Mouse (Mus musculus): ENCODE results near the gene Spock2.
"Not testable (repeated sequence)": the region's sequence is repeated elsewhere in the genome, so short reads cannot be mapped to it uniquely, and the experiment has no call there.

The Spock2 gene

DNA sequence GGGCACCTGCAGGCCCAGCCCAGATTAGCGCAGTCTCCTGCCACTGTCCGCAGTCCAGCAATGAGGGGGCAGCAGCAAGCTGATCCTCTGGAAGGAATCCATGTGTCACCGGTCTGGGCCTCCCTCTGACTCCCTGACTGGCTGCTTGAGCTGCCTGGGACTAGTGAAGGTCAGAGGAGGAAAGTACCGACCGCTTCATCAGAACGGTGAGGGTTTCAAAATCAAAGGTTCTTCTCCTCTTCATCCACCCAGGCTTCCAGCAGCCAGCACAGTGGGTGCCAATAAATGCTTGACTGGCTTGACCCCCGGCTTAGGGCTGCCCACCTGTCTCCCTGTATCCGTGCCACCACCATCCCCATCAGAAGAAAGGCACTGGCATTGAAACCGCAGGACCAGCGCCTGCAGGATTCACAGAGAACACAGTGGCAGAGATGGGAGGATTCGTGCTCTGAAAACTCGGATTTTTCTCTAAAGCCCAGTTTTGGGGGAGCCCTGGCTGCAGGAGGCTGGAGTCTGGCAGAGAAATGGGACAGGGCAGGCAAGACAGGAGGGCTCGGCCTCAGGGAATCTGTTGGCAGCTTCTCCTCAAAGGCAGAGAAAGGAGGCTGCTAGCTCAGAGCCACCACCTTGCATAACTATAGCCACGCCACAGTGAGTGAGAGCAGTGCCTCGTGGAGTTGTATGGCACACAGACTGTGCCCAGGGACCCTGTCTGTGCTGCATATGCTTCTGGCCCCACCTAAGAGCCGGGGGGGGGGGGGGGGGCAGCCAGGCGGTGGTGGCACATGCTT, 2.5 kb downstream of the Spock2 start:
- DNase-seq (ENCODE audit: low spot score): no peak

- DNase-seq (ENCODE audit: low spot score): no peak
These were observed 3.3 kb downstream of the Spock2 start for GRCm38 (mm10) chr10:60109336-60109735.

- DNase-seq (ENCODE audit: low spot score): no peak
These were observed 4.0 kb downstream of the Spock2 start for GRCm38 (mm10) chr10:60109989-60110388.

DNA sequence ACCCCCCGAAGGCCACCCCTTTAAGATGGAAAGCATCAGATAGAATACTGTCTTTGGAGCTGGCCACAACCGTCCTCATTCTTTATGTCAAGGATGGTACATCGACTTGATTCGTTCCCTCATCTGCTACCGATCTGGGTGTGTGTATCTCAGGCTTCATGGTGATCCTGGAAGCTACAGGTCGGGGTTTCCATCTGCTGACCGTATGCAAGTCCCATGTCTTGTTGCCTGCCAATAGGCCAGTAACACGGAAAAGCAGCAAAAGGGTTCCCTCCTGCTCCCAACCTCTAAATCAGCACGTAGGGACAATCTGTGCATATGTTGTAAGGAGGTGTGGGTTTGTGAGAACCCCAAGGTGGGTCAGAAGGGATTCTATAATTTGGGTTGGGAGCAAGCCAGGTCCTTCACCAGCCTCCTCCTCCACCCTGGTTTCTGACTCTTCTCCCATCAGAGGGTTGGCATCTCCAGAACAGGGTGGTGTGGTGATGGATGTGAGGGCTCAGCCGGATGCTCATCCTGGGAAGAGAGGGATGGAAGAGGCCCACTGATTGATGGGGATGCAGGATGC, 5.0 kb downstream of the Spock2 start:
- no peak for DNase-seq (ENCODE audit: low spot score)

DNA sequence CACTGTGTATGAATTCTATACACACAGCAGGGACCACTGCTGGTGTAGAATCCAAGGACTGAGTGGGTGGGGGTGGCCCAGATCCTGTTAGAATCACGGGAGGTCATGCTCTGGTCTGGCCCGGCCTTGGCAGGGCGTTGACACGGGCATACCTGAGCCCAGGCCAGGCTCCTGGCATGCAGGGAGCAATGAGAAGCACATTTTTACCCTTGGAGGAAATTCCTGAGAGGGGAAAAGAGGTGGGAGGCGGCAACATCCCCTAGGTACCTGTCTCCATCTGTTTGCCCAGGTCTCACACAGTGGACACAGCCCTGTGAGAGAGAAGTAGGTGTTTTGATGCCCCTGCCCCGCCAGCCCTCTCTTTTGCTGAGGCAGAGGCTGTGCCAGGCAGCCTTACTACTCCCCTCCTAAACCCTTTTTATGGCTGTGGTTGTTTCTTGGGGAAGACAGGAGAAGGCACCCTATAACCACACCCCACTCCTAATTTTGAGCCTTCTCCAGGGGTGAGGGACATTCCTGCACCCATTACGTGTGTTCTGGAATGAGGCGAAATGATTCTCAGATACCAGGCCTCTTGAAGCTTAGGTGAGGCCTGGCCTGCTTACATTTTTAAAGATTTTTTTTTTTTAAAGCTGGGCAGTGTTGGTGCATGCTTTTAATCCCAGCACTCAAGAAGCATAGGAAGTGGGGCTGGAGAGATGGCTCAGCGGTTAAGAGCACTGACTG, 8.1 kb downstream of the Spock2 start:
- DNase-seq (ENCODE audit: low spot score): no peak

DNA sequence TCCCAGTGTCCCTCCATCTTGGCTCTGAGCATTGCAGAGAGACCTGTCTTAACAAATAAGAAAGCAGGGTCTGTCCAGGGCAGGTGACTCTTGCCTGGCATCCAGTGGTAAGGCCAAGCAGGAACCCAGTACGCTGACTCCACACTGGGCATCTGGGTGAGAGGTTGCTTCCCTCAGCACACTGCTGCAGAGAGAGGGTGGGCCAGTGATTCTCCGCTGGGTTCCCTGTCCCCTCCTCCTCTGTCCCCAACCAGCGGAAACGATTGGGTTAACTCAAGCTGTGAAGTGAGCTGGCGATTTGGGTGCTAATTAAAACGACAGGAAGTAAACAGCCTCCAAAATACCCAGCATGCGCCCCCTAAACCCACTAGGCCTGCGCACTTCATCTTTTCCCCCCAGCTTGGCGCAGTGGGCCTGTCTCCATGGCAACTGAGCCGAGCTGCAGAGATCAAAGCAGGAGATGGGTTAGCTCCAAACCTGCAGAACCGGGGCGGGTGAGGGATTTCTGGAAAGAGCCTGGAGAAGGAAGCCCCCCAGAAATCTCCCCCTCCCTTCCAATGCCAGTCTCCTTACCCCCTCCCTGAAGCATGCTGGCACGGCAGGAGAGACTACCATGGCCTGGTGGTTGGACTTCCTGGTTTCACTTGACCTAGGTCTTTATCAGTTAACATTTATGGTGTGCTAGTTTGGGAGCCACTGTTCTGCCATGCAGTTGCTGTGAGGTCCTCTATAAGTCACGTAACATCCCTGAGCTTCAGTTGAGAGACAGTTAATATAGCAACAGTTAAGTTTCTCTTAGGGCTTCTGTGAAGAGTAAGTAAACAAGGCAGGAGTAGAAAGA, 9.5 kb downstream of the Spock2 start:
- peak; percentile 70 for DNase-seq (ENCODE audit: low spot score)

DNA sequence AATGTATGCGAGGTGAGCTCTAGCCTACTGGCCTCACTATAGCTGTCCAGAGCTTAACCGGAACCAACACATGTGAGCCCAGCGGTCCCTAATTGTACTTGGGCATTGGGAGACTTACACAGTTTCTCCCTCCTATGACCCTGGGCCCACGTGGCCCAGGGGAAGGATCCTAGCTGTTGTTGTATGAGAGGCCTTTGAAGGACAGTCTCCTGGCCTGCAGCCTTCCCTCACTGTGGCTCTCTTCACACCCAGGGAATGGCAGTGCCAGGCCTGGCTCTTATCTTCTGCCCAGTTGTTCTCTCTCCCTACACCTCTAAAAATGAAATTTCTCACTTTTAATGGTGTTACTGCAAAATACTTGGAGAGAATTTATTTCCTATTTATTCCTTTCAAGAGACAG, 11.0 kb downstream of the Spock2 start:
- no peak for DNase-seq (ENCODE audit: low spot score)

- DNase-seq (ENCODE audit: low spot score): no peak
These were observed 12.4 kb downstream of the Spock2 start for GRCm38 (mm10) chr10:60118464-60118863.

GRCm38 (mm10) chr10:60120630-60121029, 14.6 kb downstream of the Spock2 start:
- no peak for DNase-seq (ENCODE audit: low spot score)

- DNase-seq (ENCODE audit: low spot score): peak; percentile 51
These were observed 18.1 kb downstream of the Spock2 start for GRCm38 (mm10) chr10:60124078-60124477.

DNA sequence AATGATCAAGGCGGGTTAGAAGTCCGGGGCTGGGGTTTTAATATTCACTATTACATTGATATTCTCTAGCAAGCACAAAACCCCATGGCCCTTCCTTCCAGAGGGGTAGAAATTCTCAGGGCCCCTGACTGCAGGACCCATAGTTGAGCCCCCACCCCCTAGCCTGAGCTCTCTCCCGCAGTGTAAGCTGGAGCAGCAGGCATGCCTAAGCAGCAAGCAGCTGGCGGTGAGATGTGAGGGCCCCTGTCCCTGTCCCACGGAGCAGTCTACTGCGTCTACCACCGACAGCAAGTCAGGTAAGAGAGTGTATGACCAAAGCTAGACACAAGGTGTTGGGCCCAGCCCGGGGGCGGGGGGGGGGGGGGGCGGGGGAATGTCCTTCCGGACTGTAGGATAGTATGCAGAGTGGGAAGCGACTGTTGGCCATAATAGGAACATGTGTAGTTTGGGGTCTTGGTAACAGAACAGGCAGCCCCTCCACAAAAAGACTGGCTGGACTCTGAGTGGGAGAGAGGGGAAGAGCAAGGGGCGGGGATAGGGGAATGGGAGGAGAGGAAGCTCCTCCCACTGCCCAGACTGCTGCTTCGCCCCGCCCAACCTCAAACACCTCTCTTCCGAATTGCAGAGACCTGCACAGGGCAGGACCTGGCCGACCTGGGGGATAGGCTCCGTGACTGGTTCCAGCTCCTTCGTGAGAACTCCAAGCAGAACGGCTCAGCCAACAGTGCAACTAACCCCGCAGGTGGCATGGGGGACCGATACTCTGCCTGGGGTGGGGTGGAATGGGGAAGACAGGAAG, 19.7 kb downstream of the Spock2 start:
- DNase-seq (ENCODE audit: low spot score): no peak

DNA sequence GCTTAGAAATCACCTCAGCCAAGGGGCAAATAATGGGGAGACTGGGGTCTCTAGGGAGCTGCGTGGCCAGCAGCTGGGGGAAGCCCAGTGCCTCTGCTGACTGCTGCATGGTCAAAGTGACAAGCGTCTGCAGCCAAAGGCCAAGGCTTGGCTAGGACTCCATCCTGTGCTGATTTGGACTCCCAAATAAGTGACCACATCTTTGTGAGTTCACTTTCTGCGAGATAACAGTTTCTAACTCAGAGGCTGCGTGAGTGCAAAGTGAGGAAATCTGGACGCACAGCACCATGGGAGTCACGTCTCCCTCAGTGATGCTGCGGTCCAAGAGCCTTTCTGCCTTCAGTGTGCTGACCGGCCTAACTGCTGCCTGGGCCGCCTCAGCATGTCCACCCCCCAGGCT, 22.3 kb downstream of the Spock2 start:
- DNase-seq (ENCODE audit: low spot score): no peak

- DNase-seq (ENCODE audit: low spot score): no peak
These were observed 24.5 kb downstream of the Spock2 start for GRCm38 (mm10) chr10:60130504-60130903.

DNA sequence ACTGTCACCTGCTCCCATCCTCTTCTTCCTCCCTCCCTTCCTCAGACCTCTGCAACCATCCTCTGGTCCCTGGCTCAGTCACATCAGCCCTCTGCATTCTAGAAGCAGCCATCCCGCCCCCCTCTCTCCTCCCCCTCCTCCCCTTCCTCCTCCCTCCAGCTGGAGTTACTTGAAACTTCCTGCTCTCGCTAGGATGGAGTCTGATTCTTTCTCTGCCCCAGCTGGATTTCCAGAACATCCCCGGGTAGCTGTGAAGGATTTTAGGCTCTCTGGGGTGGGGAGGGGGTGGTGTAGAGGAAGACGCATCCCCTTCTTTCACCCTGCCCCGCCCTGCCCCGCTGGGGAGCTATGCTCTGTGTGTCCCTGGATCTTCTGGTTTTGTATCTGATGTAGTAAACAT, 27.5 kb downstream of the Spock2 start:
- no peak for DNase-seq (ENCODE audit: low spot score)

GRCm38 (mm10) chr10:60134201-60134600, 28.2 kb downstream of the Spock2 start:
- DNase-seq (ENCODE audit: low spot score): no peak

DNA sequence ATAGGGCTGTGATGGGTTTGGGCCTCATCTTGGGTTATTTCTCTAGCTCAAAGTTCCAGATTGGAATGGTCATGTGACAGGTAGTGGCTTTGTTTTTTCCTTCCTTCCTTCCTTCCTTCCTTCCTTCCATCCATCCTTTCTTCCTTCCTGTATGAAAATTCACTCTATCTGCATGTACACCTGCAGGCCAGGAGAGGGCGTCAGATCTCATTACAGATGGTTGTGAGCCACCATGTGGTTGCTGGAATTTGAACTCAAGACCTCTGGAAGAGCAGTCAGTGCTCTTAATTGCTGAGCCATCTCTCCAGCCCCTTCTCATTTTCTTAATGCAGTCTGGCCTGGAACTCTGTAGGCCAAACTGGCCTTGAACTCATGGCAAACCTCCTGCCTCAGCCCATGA, 30.0 kb downstream of the Spock2 start:
- DNase-seq (ENCODE audit: low spot score): not testable (repeated sequence)

GRCm38 (mm10) chr10:60136935-60137334, 30.9 kb downstream of the Spock2 start:
- no peak for DNase-seq (ENCODE audit: low spot score)

DNA sequence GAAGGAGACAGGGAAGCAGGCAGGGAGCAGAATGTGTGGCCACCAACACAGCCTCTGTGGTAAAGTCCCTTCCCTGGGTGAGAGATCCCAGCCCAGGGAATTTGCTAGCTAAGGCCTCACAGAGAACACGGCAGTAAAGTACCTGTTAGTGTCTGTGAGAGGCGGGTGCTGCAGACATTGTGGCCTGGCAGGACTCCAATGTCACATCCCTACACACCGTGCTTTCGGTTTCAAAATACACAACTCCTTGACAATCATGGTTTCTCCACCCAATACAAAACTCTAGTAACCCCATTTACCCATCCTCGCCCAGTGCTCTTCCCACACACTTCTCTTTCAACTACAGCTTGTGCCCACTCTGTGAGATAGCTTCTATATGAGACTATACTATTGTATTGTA, 32.7 kb downstream of the Spock2 start:
- no peak for DNase-seq (ENCODE audit: low spot score)

- DNase-seq (ENCODE audit: low spot score): no peak
These were observed 34.7 kb downstream of the Spock2 start for GRCm38 (mm10) chr10:60140751-60141150.

DNA sequence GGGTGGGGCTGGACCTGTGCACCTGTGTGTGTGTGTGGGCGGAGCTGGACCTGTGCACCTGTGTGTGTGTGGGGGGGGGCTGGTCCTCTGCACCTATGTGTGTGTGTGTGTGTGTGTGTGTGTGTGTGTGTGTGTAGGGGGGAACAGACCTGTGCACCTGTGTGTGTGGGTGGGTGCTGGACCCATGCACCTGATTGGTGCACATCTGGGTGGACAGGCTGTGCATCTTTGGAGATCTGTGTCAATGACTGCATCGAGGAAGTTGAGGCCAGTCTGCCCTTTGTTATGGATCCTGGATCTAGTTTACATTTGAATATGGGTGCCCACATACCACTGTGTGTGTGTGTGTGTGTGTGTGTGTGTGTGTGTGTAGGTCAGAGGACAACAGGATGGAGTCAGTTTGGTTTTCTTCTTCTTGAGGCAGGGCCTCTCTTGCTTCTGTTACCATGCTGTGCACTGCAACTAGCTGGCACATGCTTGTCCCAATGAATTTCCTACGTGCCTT, 35.7 kb downstream of the Spock2 start:
- no peak for DNase-seq (ENCODE audit: low spot score)

GRCm38 (mm10) chr10:60147510-60148047, 41.6 kb downstream of the Spock2 start:
- not testable (repeated sequence) for DNase-seq (ENCODE audit: low spot score)
